Mouse (Mus musculus) hematopoietic stem cell, adult 5-6 weeks (primary cell): ENCODE data around the gene Lrig3. TPM values are rescaled to one million over a fixed set of nuclear protein-coding genes. Genes with fewer than 3 reads are reported as not detected.

Experiments
- ATAC-seq, 2 experiments: fragments of 125-278 bp in 1 of 2; replicated peaks in 1 of 2; 2 replicates each; pipeline ENCODE4 v1.8.0; 2016 to 2017; ENCODE audit warnings: inconsistent platforms in 2 of 2, mild to moderate bottlenecking in 2 of 2, moderate number of reproducible peaks in 2 of 2, low read depth in 1 of 2, moderate TSS enrichment in 1 of 2; ENCODE audit not compliant: low FRiP score in 2 of 2, poor library complexity in 2 of 2, severe bottlenecking in 2 of 2, insufficient read depth in 1 of 2, low TSS enrichment in 1 of 2
- total RNA-seq: library from RNA; stranded (forward); fragments of 172-1452, 232-1000 nt; gene quantifications from 2 replicates; pipeline ENCODE4 v1.2.3, GENCODE M21; 2017

The Lrig3 gene
- total RNA-seq, 1 experiment from 2014 or later, result 2.9 TPM

- ATAC-seq, result no peak
Observed at GRCm38 (mm10) chr10:125954343-125954742, 11.6 kb upstream of the Lrig3 start.

- no peak for ATAC-seq
Observed at GRCm38 (mm10) chr10:125954747-125955530, 11.0 kb upstream of the Lrig3 start.

GRCm38 (mm10) chr10:125961411-125962107 lies 4.4 kb upstream of the Lrig3 start:
- no peak for ATAC-seq

- no peak for ATAC-seq
Observed at GRCm38 (mm10) chr10:125964709-125965108, 1.3 kb upstream of the Lrig3 start.

GRCm38 (mm10) chr10:125966481-125967251 lies 698 bp downstream of the Lrig3 start:
- ATAC-seq, result peak; percentile 39 to 44; a peak in 3 of 4 replicates

- ATAC-seq, result no peak
Observed at GRCm38 (mm10) chr10:125967436-125968160, 1.6 kb downstream of the Lrig3 start.

- ATAC-seq, result no peak
Observed at GRCm38 (mm10) chr10:125968191-125969132, 2.5 kb downstream of the Lrig3 start.

GRCm38 (mm10) chr10:125969133-125969490 lies 3.1 kb downstream of the Lrig3 start:
- ATAC-seq, result no peak

GRCm38 (mm10) chr10:125970031-125970430 lies 4.1 kb downstream of the Lrig3 start:
- ATAC-seq, result no peak

- ATAC-seq, result no peak
Observed at GRCm38 (mm10) chr10:125970500-125970899, 4.5 kb downstream of the Lrig3 start.

- ATAC-seq, result no peak
Observed at GRCm38 (mm10) chr10:125973726-125974125, 7.8 kb downstream of the Lrig3 start.

GRCm38 (mm10) chr10:125981938-125982337 lies 16.0 kb downstream of the Lrig3 start:
- no peak for ATAC-seq

GRCm38 (mm10) chr10:125984473-125985035 lies 18.6 kb downstream of the Lrig3 start:
- ATAC-seq, result no peak

- ATAC-seq, result no peak
Observed at GRCm38 (mm10) chr10:125985795-125986194, 19.8 kb downstream of the Lrig3 start.

- no peak for ATAC-seq
Observed at GRCm38 (mm10) chr10:125986443-125986842, 20.5 kb downstream of the Lrig3 start.

- ATAC-seq, result no peak
Observed at GRCm38 (mm10) chr10:125987307-125987706, 21.3 kb downstream of the Lrig3 start.
